Mouse (Mus musculus) limb, embryonic 12.5 days (tissue): ENCODE measurements around the gene Tgif1. TPM values are rescaled to one million over a fixed set of nuclear protein-coding genes. Genes with fewer than 3 reads are reported as not detected.

ENCODE experiments used
- ATAC-seq: fragments of 200-750 bp; cut with Nextera tagmentation; 2 replicates; pipeline ENCODE4 v1.8.0; 2017; ENCODE audit warnings: low read depth, moderate TSS enrichment; ENCODE audit not compliant: insufficient number of reproducible peaks, insufficient read depth, low FRiP score, low TSS enrichment
- H3K27ac ChIP-seq: fragments of 300-500 bp; sonication (generic); 2 replicates; pipeline ENCODE4 v1.5.1; 2016; ENCODE audit warnings: mild to moderate bottlenecking, moderate library complexity
- H3K27me3 ChIP-seq: fragments of 300-500 bp; sonication (generic); 2 replicates; pipeline ENCODE4 v1.6.1; 2016; ENCODE audit warnings: mild to moderate bottlenecking, moderate library complexity
- H3K36me3 ChIP-seq: fragments of 300-500 bp; sonication (generic); 2 replicates; pipeline ENCODE4 v1.6.1; 2016; ENCODE audit warnings: mild to moderate bottlenecking, moderate library complexity
- H3K4me1 ChIP-seq: fragments of 300-500 bp; sonication (generic); replicated peaks from 2 replicates; pipeline ENCODE4 v1.6.1; 2016
- H3K4me2 ChIP-seq: fragments of 300-500 bp; sonication (generic); 2 replicates; pipeline ENCODE4 v1.6.1; 2016; ENCODE audit warnings: mild to moderate bottlenecking, moderate library complexity
- H3K4me3 ChIP-seq: fragments of 300-500 bp; sonication (generic); replicated peaks from 2 replicates; pipeline ENCODE4 v1.5.1; 2016; ENCODE audit warnings: mild to moderate bottlenecking
- H3K9ac ChIP-seq: fragments of 300-500 bp; sonication (generic); replicated peaks from 2 replicates; pipeline ENCODE4 v1.6.1; 2016; ENCODE audit warnings: mild to moderate bottlenecking, moderate library complexity
- H3K9me3 ChIP-seq: fragments of 300-500 bp; sonication (generic); 2 replicates; pipeline ENCODE4 v1.6.1; 2016; ENCODE audit warnings: mild to moderate bottlenecking, moderate library complexity
- WGBS: fragments of 180-500 bp; shearing (Covaris S2); methylation state at CpG from one replicate; pipeline ENCODE4 v1.1.7; 2016; 5-methylcytosine and 5-hydroxymethylcytosine counted together
- polyA plus RNA-seq: library from polyadenylated mRNA; unstranded; fragments of >200 nt; fragmentation: Nextera tagmentation; extraction: Ambion mirVana; gene quantifications from 2 replicates; pipeline ENCODE4 v1.2.1, GENCODE M21; 2016

Tgif1 gene
- polyA plus RNA-seq, result 130 and 136 TPM in 2 replicates

DNA sequence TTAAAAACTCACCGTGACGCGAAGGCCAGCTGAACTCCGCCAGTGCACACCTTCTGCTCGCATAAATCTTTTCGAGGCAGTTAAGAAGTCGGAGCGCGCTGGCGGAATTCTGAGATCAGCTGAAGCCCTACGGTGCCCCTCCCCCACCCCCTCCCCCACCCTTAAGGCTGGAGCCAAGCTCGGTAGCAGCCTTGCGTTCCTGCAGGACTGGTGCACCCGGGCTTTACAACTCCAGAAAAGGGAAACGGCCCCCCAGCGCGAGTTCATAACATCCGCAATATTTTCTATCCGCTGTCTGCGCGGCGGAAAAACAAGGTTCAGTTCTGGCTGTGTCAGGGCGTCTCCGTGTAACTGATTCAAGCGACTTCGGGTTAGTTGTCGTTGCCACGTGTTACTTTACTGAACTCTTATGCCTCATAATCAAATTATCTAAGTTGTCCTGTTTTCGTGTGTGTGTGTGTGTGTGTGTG, at the start of gene Tgif1:
Gene Tgif1 (minus strand): TSS at position 111 of the 470 bp plus-strand sequence.
- Histone ChIP-seq H3K27ac (peak within 1 kb of the TSS; percentile 99), H3K4me1 (peaks cover 8% of the 10 kb centered on the region), H3K4me3 (peak within 1 kb of the TSS; percentile 73), H3K9ac (peak within 1 kb of the TSS; percentile 89), H3K36me3 (no peaks in the 10 kb centered on the region), H3K27me3 (no peaks in the 10 kb centered on the region), H3K9me3 (no peaks in the 10 kb centered on the region), H3K4me2 (peak within 1 kb of the TSS; percentile 97)
- WGBS, result under 1% methylated on average over 29 of the region's 29 CpGs
- no peak for ATAC-seq

GRCm38 (mm10) chr17:70900660-70901059, 47.3 kb upstream of the Tgif1 start:
- Histone ChIP-seq H3K27me3 (no peaks in the 10 kb centered on the region), H3K9ac (no peak overlapping the region), H3K4me2 (no peak overlapping the region), H3K9me3 (peaks cover 2% of the 10 kb centered on the region; the same call in 1 of the 2 replicates), H3K4me3 (no peak overlapping the region), H3K27ac (no peak overlapping the region), H3K36me3 (no peaks in the 10 kb centered on the region), H3K4me1 (no peaks in the 10 kb centered on the region)
- 76% methylated on average over 10 of the region's 10 CpGs for WGBS
- ATAC-seq, result no peak

DNA sequence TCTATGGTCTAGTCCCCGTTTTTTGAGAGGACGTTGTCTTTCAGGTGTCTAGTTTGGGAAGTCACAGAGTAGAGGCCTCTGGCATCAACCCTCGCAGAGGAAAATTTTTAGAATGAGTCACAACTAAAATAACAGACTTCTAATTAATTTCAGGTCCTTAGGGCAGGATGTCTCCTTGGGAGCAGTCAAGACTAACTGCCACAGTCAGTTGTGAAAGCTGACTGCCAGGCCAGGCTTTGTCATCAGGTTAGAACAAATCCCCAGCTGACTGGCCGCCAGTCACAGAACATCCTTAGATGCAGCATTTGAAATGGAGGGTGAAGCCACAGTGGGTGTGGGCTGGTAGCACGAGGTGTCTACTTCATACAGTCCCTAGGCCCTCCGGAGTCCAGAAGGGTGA, 46.3 kb upstream of the Tgif1 start:
- 83% methylated on average over 6 of the region's 6 CpGs for WGBS
- Histone ChIP-seq H3K4me1 (no peaks in the 10 kb centered on the region), H3K4me2 (no peak overlapping the region), H3K27ac (no peak overlapping the region), H3K9me3 (peaks cover 2% of the 10 kb centered on the region; the same call in 1 of the 2 replicates), H3K27me3 (no peaks in the 10 kb centered on the region), H3K36me3 (no peaks in the 10 kb centered on the region), H3K9ac (no peak overlapping the region), H3K4me3 (no peak overlapping the region)
- ATAC-seq, result no peak

- no peak for ATAC-seq
- WGBS, result 64% methylated on average over 9 of the region's 9 CpGs
These were observed 41.5 kb upstream of the Tgif1 start for GRCm38 (mm10) chr17:70894867-70895266.

DNA sequence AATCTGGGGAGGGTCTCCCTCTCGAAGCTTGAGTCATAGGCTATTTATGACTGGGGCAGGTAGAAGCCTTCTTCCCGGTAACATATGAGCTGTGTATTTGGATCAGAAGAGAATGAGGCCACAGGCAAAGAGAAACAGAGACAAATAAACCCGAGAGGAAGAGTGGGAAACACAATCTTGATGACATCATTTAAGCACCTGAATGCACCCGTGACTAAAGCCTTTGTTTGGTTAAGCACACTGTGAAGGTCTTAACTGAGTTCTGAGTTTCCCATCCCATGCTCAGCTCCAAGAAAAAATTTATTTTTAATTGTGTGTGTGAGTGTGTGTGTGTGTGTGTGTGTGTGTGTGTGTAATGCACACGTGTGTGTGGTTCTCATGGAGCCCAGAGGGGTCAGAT, 39.8 kb upstream of the Tgif1 start:
- Histone ChIP-seq H3K4me3 (no peak overlapping the region), H3K27me3 (no peaks in the 10 kb centered on the region), H3K4me2 (no peak overlapping the region), H3K4me1 (peaks cover 13% of the 10 kb centered on the region), H3K27ac (no peak overlapping the region), H3K9ac (no peak overlapping the region), H3K9me3 (no peaks in the 10 kb centered on the region), H3K36me3 (no peaks in the 10 kb centered on the region)
- 68% methylated on average over 5 of the region's 5 CpGs for WGBS
- no peak for ATAC-seq

More at GRCm38 (mm10) chr17:70894867-70895266, 41.5 kb upstream of the Tgif1 start:
- H3K27ac ChIP-seq, result no peak overlapping the region
- no peaks in the 10 kb centered on the region for H3K27me3 ChIP-seq
- H3K4me2 ChIP-seq, result no peak overlapping the region
- H3K36me3 ChIP-seq, result no peaks in the 10 kb centered on the region
- no peaks in the 10 kb centered on the region for H3K9me3 ChIP-seq
- H3K4me3 ChIP-seq, result no peak overlapping the region
- H3K4me1 ChIP-seq, result peaks cover 13% of the 10 kb centered on the region
- H3K9ac ChIP-seq, result no peak overlapping the region

DNA sequence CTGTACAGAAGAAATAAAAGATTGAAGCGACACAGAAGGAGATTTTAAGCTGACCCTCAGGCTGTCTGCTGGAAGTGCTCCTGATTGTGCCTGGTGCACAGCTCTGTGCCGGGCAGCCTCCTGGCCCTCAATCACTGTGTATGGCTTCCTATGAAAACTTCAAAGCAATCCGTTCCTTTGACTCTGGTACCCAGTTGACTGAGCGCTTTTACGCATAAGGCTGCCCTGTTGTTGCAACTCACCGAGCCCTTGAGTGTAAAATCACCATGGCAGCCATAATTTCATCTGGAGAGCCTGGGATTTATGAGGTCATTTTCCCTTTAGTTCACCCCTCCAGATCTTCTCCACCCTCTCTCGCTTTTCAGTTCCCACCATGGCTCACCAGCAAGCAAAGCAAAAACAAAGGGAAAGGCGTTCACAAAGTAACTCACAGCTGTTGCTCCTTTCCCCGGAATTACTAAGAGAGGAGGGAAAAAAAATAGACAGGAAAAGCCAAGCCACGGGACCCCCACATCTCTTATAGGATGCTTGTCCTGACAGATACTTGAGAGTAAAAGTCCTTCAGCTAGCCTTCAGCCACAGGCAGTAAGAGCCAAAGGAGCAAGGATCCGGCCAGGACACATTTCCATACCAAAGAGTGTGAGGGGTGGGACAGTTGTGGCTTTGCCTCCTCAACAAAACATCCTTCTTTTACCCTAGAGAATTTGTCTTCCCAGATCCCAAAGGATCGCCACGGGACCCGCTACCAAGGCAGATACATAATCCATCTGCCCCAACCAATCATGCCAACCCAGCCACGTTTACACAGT, 39.1 kb upstream of the Tgif1 start:
- ATAC-seq, result no peak

GRCm38 (mm10) chr17:70890571-70890970, 37.2 kb upstream of the Tgif1 start:
- 63% methylated on average over 8 of the region's 8 CpGs for WGBS
- H3K4me1 ChIP-seq, result peaks cover 13% of the 10 kb centered on the region
- H3K27ac ChIP-seq, result no peak overlapping the region
- no peak overlapping the region for H3K9ac ChIP-seq
- H3K4me3 ChIP-seq, result no peak overlapping the region
- ATAC-seq, result no peak
- H3K9me3 ChIP-seq, result no peaks in the 10 kb centered on the region
- H3K27me3 ChIP-seq, result no peaks in the 10 kb centered on the region
- no peak overlapping the region for H3K4me2 ChIP-seq
- H3K36me3 ChIP-seq, result no peaks in the 10 kb centered on the region

More for the DNA sequence above, 39.1 kb upstream of the Tgif1 start:
- Histone ChIP-seq H3K4me2 (no peak overlapping the region), H3K9me3 (no peaks in the 10 kb centered on the region), H3K4me3 (no peak overlapping the region), H3K9ac (no peak overlapping the region), H3K27me3 (no peaks in the 10 kb centered on the region), H3K36me3 (no peaks in the 10 kb centered on the region), H3K4me1 (peaks cover 13% of the 10 kb centered on the region), H3K27ac (0 out of 2 replicates have a peak overlapping the region, but pooled peaks have one; percentile 23)
- 27% methylated on average over 15 of the region's 15 CpGs for WGBS

GRCm38 (mm10) chr17:70888657-70889056, 35.3 kb upstream of the Tgif1 start:
- ATAC-seq, result no peak

GRCm38 (mm10) chr17:70887848-70888247, 34.5 kb upstream of the Tgif1 start:
- H3K4me1 ChIP-seq, result peaks cover 11% of the 10 kb centered on the region
- 88% methylated on average over 9 of the region's 9 CpGs for WGBS
- H3K27me3 ChIP-seq, result no peaks in the 10 kb centered on the region
- no peak overlapping the region for H3K4me3 ChIP-seq
- H3K9ac ChIP-seq, result no peak overlapping the region
- no peak for ATAC-seq
- H3K4me2 ChIP-seq, result no peak overlapping the region
- H3K9me3 ChIP-seq, result no peaks in the 10 kb centered on the region
- no peaks in the 10 kb centered on the region for H3K36me3 ChIP-seq
- no peak overlapping the region for H3K27ac ChIP-seq

More at GRCm38 (mm10) chr17:70888657-70889056, 35.3 kb upstream of the Tgif1 start:
- no peak overlapping the region for H3K9ac ChIP-seq
- H3K4me1 ChIP-seq, result peaks cover 13% of the 10 kb centered on the region
- 82% methylated on average over 10 of the region's 10 CpGs for whole genome bisulfite sequencing
- H3K9me3 ChIP-seq, result no peaks in the 10 kb centered on the region
- H3K4me3 ChIP-seq, result no peak overlapping the region
- H3K27ac ChIP-seq, result no peak overlapping the region
- H3K27me3 ChIP-seq, result no peaks in the 10 kb centered on the region
- H3K4me2 ChIP-seq, result no peak overlapping the region
- no peaks in the 10 kb centered on the region for H3K36me3 ChIP-seq

GRCm38 (mm10) chr17:70886641-70887391, 33.5 kb upstream of the Tgif1 start:
- Histone ChIP-seq H3K4me1 (peaks cover 5% of the 10 kb centered on the region; the same call in 1 of the 2 replicates), H3K27me3 (no peaks in the 10 kb centered on the region), H3K9me3 (no peaks in the 10 kb centered on the region), H3K36me3 (no peaks in the 10 kb centered on the region), H3K27ac (no peak overlapping the region), H3K9ac (no peak overlapping the region), H3K4me3 (no peak overlapping the region), H3K4me2 (no peak overlapping the region)
- 75% methylated on average over 16 of the region's 16 CpGs for WGBS
- ATAC-seq, result no peak

GRCm38 (mm10) chr17:70885868-70886267, 32.5 kb upstream of the Tgif1 start:
- Histone ChIP-seq H3K4me3 (no peak overlapping the region), H3K36me3 (no peaks in the 10 kb centered on the region), H3K27me3 (no peaks in the 10 kb centered on the region), H3K27ac (no peak overlapping the region), H3K4me1 (peaks cover 10% of the 10 kb centered on the region; the same call in 1 of the 2 replicates), H3K9me3 (no peaks in the 10 kb centered on the region), H3K4me2 (no peak overlapping the region), H3K9ac (no peak overlapping the region)
- WGBS, result 79% methylated on average over 5 of the region's 5 CpGs
- no peak for ATAC-seq
